Mouse (Mus musculus): Measurements from ENCODE around the gene Mtch1. TPM values are rescaled to one million over a fixed set of nuclear protein-coding genes. Genes with fewer than 3 reads are reported as not detected.

The Mtch1 gene
- polyA plus RNA-seq, 1 experiment from 2014 or later = 463 TPM

- Histone ChIP-seq H3K4me3 (ENCODE audit: low read depth, low read length) (no peak overlapping the region), H3K36me3 (ENCODE audit: control insufficient read depth, insufficient read depth, low read length) (no peaks in the 10 kb centered on the region), H3K27me3 (ENCODE audit: control insufficient read depth, insufficient read depth, low read depth, low read length) (no peaks in the 10 kb centered on the region), H3K4me1 (ENCODE audit: control insufficient read depth, insufficient read depth, low read length) (no peaks in the 10 kb centered on the region), H3K4me2 (ENCODE audit: low read length) (no peak overlapping the region), H3K27ac (ENCODE audit: low read length) (no peak overlapping the region), H3K9ac (ENCODE audit: low read depth, low read length) (no peak overlapping the region), H3K9me3 (replicated peaks; ENCODE audit: control insufficient read depth, low read length, poor library complexity, severe bottlenecking) (no peaks in the 10 kb centered on the region)
- ATAC-seq = no peak
- WGBS = 86% methylated on average over 21 of the region's 21 CpGs
Measured at GRCm38 (mm10) chr17:29310056-29310623, 37.6 kb downstream of the Mtch1 start.

GRCm38 (mm10) chr17:29305871-29306270 is 41.9 kb downstream of the Mtch1 start:
- ATAC-seq = no peak
- Histone ChIP-seq H3K4me3 (ENCODE audit: low read depth, low read length) (no peak overlapping the region), H3K36me3 (ENCODE audit: control insufficient read depth, insufficient read depth, low read length) (peaks cover 8% of the 10 kb centered on the region), H3K4me1 (ENCODE audit: control insufficient read depth, insufficient read depth, low read length) (no peaks in the 10 kb centered on the region), H3K9me3 (replicated peaks; ENCODE audit: control insufficient read depth, low read length, poor library complexity, severe bottlenecking) (no peaks in the 10 kb centered on the region), H3K9ac (ENCODE audit: low read depth, low read length) (no peak overlapping the region), H3K4me2 (ENCODE audit: low read length) (no peak overlapping the region), H3K27me3 (ENCODE audit: control insufficient read depth, insufficient read depth, low read depth, low read length) (no peaks in the 10 kb centered on the region), H3K27ac (ENCODE audit: low read length) (no peak overlapping the region)
- WGBS = 58% methylated on average over 7 of the region's 7 CpGs

DNA sequence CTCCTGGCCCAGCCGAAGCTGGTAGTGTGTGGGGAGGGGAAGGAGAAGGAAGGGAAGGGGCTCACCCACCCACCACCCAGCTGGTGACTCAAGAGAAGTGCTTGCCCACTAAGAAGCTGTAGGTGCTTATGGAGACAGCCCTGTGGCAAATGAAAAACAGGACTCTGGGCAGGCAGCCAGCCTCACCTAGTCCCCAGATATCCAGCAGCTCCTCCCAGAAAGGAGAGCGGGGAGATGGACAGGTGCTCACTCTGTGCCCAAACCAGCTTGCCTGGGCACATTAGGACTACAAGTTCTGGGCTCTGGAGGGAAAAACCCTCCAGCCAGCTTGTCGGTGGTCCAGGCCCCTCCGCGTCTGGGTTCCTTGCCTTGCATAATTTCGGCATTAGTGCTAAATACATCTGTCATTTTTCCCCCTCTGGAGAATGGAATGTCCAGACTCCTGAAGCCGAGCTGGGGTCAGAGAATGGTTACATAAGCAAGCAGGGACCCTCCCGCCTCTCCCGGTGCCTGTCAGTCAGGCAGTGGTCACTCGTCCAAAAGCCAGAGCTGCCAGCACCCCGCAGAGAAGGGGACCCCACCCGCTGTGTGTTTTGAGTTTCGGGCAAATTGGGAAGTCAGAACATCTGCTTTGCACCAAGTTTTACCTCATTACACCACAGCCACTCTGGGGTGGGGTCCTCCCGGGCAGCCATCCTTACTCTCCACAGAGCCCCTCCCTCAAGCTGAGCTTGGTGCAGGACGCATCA is 42.5 kb downstream of the Mtch1 start:
- Histone ChIP-seq H3K27me3 (ENCODE audit: control insufficient read depth, insufficient read depth, low read depth, low read length) (no peaks in the 10 kb centered on the region), H3K4me3 (ENCODE audit: low read depth, low read length) (no peak overlapping the region), H3K4me2 (ENCODE audit: low read length) (no peak overlapping the region), H3K36me3 (ENCODE audit: control insufficient read depth, insufficient read depth, low read length) (peaks cover 13% of the 10 kb centered on the region), H3K4me1 (ENCODE audit: control insufficient read depth, insufficient read depth, low read length) (no peaks in the 10 kb centered on the region), H3K27ac (ENCODE audit: low read length) (no peak overlapping the region), H3K9me3 (replicated peaks; ENCODE audit: control insufficient read depth, low read length, poor library complexity, severe bottlenecking) (no peaks in the 10 kb centered on the region), H3K9ac (ENCODE audit: low read depth, low read length) (no peak overlapping the region)
- no peak for ATAC-seq
- WGBS = 37% methylated on average over 15 of the region's 15 CpGs

DNA sequence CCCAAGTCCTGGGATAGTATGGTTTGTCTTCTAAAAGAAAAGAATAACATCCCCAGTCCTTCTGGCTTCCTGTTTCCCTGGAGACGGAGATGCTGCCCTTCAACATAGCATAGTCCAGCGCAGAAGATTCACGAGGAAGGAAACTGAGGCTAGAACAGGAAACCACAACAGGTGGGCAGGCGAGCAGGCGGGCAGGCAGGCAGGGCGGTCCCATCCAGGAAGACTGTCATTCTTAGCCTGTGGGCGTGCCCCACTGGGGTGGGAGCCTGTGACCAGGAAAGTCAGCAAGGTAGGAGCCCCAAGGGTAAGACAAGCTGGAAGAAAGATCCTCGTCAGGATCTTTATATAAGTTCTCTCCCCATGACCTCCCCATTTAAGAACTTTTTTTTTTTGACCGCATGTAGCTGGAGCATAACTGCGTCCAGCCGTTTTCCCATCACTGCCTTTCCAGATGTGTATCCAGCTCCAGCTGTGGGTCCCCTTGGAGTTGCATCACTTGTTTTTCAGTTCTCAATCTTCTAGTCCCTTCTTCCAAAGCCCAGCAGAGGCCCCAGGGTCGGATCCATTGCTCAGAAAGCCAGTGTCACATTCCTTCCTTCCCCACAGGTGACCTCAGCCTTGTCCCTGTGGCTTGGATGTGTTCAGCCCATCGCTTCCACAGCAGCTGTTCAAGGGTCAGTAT is 43.2 kb downstream of the Mtch1 start:
- no peaks in the 10 kb centered on the region for H3K9me3 ChIP-seq (replicated peaks; ENCODE audit: control insufficient read depth, low read length, poor library complexity, severe bottlenecking)
- H3K9ac ChIP-seq (ENCODE audit: low read depth, low read length) = no peak overlapping the region
- H3K27ac ChIP-seq (ENCODE audit: low read length) = no peak overlapping the region
- ATAC-seq = no peak
- no peak overlapping the region for H3K4me2 ChIP-seq (ENCODE audit: low read length)
- H3K4me3 ChIP-seq (ENCODE audit: low read depth, low read length) = no peak overlapping the region
- H3K27me3 ChIP-seq (ENCODE audit: control insufficient read depth, insufficient read depth, low read depth, low read length) = no peaks in the 10 kb centered on the region
- 67% methylated on average over 13 of the region's 13 CpGs for WGBS
- H3K36me3 ChIP-seq (ENCODE audit: control insufficient read depth, insufficient read depth, low read length) = peaks cover 19% of the 10 kb centered on the region
- H3K4me1 ChIP-seq (ENCODE audit: control insufficient read depth, insufficient read depth, low read length) = no peaks in the 10 kb centered on the region

DNA sequence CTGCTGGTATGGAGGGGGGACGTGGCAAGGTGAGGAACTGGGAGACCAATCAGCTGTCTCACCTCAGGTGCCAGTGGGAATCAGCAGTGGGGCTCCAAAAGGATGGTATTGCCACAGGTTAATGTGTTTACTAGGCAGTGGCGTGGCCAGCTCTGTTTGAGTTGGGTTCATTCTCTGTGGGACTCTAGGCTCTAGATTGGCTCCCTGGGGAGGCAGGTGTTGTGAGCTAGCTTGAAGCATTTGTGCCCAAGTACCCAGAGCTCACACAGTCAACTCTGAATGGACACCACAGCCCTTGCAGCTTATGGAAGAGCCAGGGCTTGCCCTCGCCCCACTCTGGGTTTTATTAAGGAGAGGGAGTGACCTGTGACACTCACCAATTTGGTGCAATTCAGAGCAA is 43.9 kb downstream of the Mtch1 start:
- WGBS = 76% methylated on average over 3 of the region's 3 CpGs
- no peak overlapping the region for H3K4me2 ChIP-seq (ENCODE audit: low read length)

DNA sequence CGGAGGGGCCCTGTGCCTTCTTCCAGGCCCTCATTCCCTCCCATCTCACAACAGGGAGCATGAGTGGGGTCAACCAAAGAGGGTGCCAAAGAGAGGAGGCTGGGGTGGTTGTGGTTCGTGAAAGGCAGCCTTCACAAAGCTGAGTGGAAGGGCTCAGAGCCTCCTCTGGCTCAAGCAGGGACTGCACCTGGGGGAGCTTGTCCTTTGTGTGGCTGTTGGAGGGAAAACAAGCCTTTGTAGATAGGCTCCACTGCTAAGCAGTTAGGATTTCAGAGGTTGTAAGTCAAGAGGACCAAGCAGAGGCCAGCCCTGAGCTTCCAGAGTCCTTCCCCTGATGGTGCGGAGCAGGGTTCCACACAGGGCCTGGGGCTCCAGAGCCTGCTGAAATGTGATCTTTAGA is 44.6 kb downstream of the Mtch1 start:
- 48% methylated on average over 3 of the region's 3 CpGs for WGBS
- no peak overlapping the region for H3K27ac ChIP-seq (ENCODE audit: low read length)
- ATAC-seq = no peak
- H3K4me2 ChIP-seq (ENCODE audit: low read length) = no peak overlapping the region
- H3K27me3 ChIP-seq (ENCODE audit: control insufficient read depth, insufficient read depth, low read depth, low read length) = no peaks in the 10 kb centered on the region
- H3K36me3 ChIP-seq (ENCODE audit: control insufficient read depth, insufficient read depth, low read length) = peaks cover 26% of the 10 kb centered on the region
- H3K4me1 ChIP-seq (ENCODE audit: control insufficient read depth, insufficient read depth, low read length) = no peaks in the 10 kb centered on the region
- H3K9me3 ChIP-seq (replicated peaks; ENCODE audit: control insufficient read depth, low read length, poor library complexity, severe bottlenecking) = no peaks in the 10 kb centered on the region
- no peak overlapping the region for H3K9ac ChIP-seq (ENCODE audit: low read depth, low read length)
- H3K4me3 ChIP-seq (ENCODE audit: low read depth, low read length) = no peak overlapping the region

More for the DNA sequence above, 43.9 kb downstream of the Mtch1 start:
- H3K4me3 ChIP-seq (ENCODE audit: low read depth, low read length) = no peak overlapping the region
- no peaks in the 10 kb centered on the region for H3K9me3 ChIP-seq (replicated peaks; ENCODE audit: control insufficient read depth, low read length, poor library complexity, severe bottlenecking)
- no peak overlapping the region for H3K27ac ChIP-seq (ENCODE audit: low read length)
- no peaks in the 10 kb centered on the region for H3K27me3 ChIP-seq (ENCODE audit: control insufficient read depth, insufficient read depth, low read depth, low read length)
- H3K4me1 ChIP-seq (ENCODE audit: control insufficient read depth, insufficient read depth, low read length) = no peaks in the 10 kb centered on the region
- no peak for ATAC-seq
- H3K36me3 ChIP-seq (ENCODE audit: control insufficient read depth, insufficient read depth, low read length) = peaks cover 20% of the 10 kb centered on the region
- no peak overlapping the region for H3K9ac ChIP-seq (ENCODE audit: low read depth, low read length)

DNA sequence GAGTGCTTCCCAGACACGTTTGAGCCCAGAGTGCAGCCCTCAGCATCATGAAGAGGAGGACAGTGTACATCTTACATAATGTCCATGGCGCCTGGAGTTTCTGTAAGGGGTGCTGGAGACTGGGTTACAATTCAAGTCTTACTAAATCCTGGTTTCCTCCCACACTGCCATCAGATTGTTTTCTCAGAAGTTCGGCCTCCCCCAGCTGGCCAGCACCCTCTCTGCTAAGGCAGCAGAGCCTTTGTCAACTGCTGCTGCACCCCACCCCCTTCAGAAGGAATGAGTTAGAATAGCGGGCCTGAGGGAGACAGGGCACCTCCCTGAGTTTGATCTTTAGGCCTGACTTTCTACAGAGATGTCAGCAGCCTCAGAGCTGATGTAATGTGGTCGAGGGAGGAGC is 45.6 kb downstream of the Mtch1 start:
- H3K4me2 ChIP-seq (ENCODE audit: low read length) = no peak overlapping the region
- peaks cover 26% of the 10 kb centered on the region for H3K36me3 ChIP-seq (ENCODE audit: control insufficient read depth, insufficient read depth, low read length)
- no peaks in the 10 kb centered on the region for H3K9me3 ChIP-seq (replicated peaks; ENCODE audit: control insufficient read depth, low read length, poor library complexity, severe bottlenecking)
- no peak overlapping the region for H3K27ac ChIP-seq (ENCODE audit: low read length)
- 75% methylated on average over 5 of the region's 5 CpGs for WGBS
- no peaks in the 10 kb centered on the region for H3K4me1 ChIP-seq (ENCODE audit: control insufficient read depth, insufficient read depth, low read length)
- H3K4me3 ChIP-seq (ENCODE audit: low read depth, low read length) = no peak overlapping the region
- no peak for ATAC-seq
- no peak overlapping the region for H3K9ac ChIP-seq (ENCODE audit: low read depth, low read length)
- no peaks in the 10 kb centered on the region for H3K27me3 ChIP-seq (ENCODE audit: control insufficient read depth, insufficient read depth, low read depth, low read length)

DNA sequence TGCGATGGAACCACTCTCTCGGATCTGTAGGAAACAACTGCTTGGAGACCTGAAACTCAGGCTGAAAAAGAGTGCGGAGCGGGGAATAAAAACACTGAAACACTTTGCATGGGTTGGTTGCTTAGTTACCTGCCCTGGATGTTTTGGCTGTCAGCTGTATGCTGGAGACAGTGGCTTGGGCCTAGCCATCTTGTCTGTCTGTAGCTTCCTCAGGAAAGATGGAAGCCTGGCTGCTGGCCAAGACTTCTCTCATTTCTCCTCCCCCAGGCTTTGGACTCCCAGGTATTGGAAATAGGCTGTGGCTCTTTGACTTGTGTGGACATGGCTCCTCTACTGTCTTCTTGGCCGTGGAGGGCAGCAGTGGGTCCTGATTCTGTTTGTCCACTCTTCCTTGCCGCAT is 46.3 kb downstream of the Mtch1 start:
- no peaks in the 10 kb centered on the region for H3K27me3 ChIP-seq (ENCODE audit: control insufficient read depth, insufficient read depth, low read depth, low read length)
- no peak for ATAC-seq
- WGBS = 97% methylated on average over 6 of the region's 6 CpGs

GRCm38 (mm10) chr17:29300926-29301325 is 46.8 kb downstream of the Mtch1 start:
- no peak overlapping the region for H3K4me3 ChIP-seq (ENCODE audit: low read depth, low read length)
- WGBS = 92% methylated on average over 7 of the region's 7 CpGs
- no peak overlapping the region for H3K9ac ChIP-seq (ENCODE audit: low read depth, low read length)
- H3K27ac ChIP-seq (ENCODE audit: low read length) = no peak overlapping the region
- H3K4me1 ChIP-seq (ENCODE audit: control insufficient read depth, insufficient read depth, low read length) = no peaks in the 10 kb centered on the region
- H3K9me3 ChIP-seq (replicated peaks; ENCODE audit: control insufficient read depth, low read length, poor library complexity, severe bottlenecking) = no peaks in the 10 kb centered on the region
- no peak overlapping the region for H3K4me2 ChIP-seq (ENCODE audit: low read length)
- peaks cover 28% of the 10 kb centered on the region for H3K36me3 ChIP-seq (ENCODE audit: control insufficient read depth, insufficient read depth, low read length)
- H3K27me3 ChIP-seq (ENCODE audit: control insufficient read depth, insufficient read depth, low read depth, low read length) = no peaks in the 10 kb centered on the region
- no peak for ATAC-seq

More for the DNA sequence above, 46.3 kb downstream of the Mtch1 start:
- no peak overlapping the region for H3K4me2 ChIP-seq (ENCODE audit: low read length)
- peaks cover 26% of the 10 kb centered on the region for H3K36me3 ChIP-seq (ENCODE audit: control insufficient read depth, insufficient read depth, low read length)
- no peak overlapping the region for H3K9ac ChIP-seq (ENCODE audit: low read depth, low read length)
- no peaks in the 10 kb centered on the region for H3K4me1 ChIP-seq (ENCODE audit: control insufficient read depth, insufficient read depth, low read length)
- H3K27ac ChIP-seq (ENCODE audit: low read length) = no peak overlapping the region
- no peak overlapping the region for H3K4me3 ChIP-seq (ENCODE audit: low read depth, low read length)
- H3K9me3 ChIP-seq (replicated peaks; ENCODE audit: control insufficient read depth, low read length, poor library complexity, severe bottlenecking) = no peaks in the 10 kb centered on the region
